Comparison of ENCODE assay signal across 7 mouse cellular contexts in the genomic region with DNA sequence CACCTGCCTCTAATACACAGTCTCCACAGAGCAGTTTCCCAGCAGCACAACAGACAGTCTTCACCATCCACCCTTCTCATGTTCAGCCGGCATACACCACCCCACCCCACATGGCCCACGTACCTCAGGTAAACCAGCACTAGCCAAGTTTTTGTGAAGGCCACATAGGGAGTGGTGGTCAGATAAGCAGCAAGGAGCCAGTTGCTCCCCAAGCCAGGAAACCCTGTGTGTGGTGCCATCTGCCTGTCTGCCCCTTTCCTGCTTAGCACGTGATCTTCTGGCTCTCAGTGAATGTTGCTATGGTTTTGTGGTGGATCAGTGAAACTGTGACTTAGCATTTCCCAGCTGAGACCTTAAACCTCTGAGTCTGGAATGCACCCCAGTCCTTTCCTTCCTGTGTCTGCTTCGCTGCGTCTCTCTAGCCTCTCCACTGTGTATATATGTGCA. TPM values are rescaled to one million over a fixed set of nuclear protein-coding genes. Genes with fewer than 3 reads are reported as not detected.
DNase-seq lines count a peak whose midpoint lies in the region; ATAC-seq lines count a peak whose summit lies in the region.

No protein-coding gene starts in this region.

- no peak for ATAC-seq in kidney, embryonic 16.5 days (ENCODE audit: low FRiP score, low TSS enrichment)
- peak; percentile 16 for ATAC-seq in liver, embryonic 12.5 days

- no peak overlapping the region for H3K4me3 ChIP-seq in kidney, embryonic 16.5 days (ENCODE audit: low read length)
- H3K4me3 ChIP-seq in liver, embryonic 12.5 days = no peak overlapping the region

- DNase-seq in kidney, postnatal 4 days = no peak
- peak; percentile 33 for DNase-seq in T-cell, adult 2 months (ENCODE audit: low spot score)
- peak; percentile 57 to 62 for DNase-seq in cerebellum, adult 18-20 months
- DNase-seq in right cerebral cortex, postnatal 25 days = no peak
- no peak for DNase-seq in kidney, adult 9 months

- no peaks in the 10 kb centered on the region for H3K9me3 ChIP-seq in kidney, embryonic 16.5 days (ENCODE audit: low read length)
- H3K9me3 ChIP-seq in liver, embryonic 12.5 days (replicated peaks) = no peaks in the 10 kb centered on the region

- no peak overlapping the region for H3K4me2 ChIP-seq in kidney, embryonic 16.5 days (replicated peaks; ENCODE audit: low read depth, low read length)
- no peak overlapping the region for H3K4me2 ChIP-seq in liver, embryonic 12.5 days

- H3K36me3 ChIP-seq in kidney, embryonic 16.5 days (ENCODE audit: insufficient read depth, low read length) = peaks cover 60% of the 10 kb centered on the region
- H3K36me3 ChIP-seq in liver, embryonic 12.5 days = peaks cover 93% of the 10 kb centered on the region

- peak overlapping the region; percentile 20; the same call in 1 of the 2 replicates for H3K27ac ChIP-seq in kidney, embryonic 16.5 days (ENCODE audit: low read length)
- 0 out of 2 replicates have a peak overlapping the region, but pooled peaks have one; percentile 32 for H3K27ac ChIP-seq in liver, embryonic 12.5 days

- no peaks in the 10 kb centered on the region for H3K27me3 ChIP-seq in kidney, embryonic 16.5 days (ENCODE audit: insufficient read depth, low read length)
- H3K27me3 ChIP-seq in liver, embryonic 12.5 days (replicated peaks) = no peaks in the 10 kb centered on the region

- no peak overlapping the region for H3K9ac ChIP-seq in kidney, embryonic 16.5 days (replicated peaks; ENCODE audit: low read length)
- H3K9ac ChIP-seq in liver, embryonic 12.5 days = 0 out of 2 replicates have a peak overlapping the region, but pooled peaks have one; percentile 13

- H3K4me1 ChIP-seq in kidney, embryonic 16.5 days (ENCODE audit: insufficient read depth, low read length) = no peaks in the 10 kb centered on the region; the same call in 1 of the 2 replicates
- H3K4me1 ChIP-seq in liver, embryonic 12.5 days = peaks cover 24% of the 10 kb centered on the region

- 87% methylated on average over 5 of the region's 5 CpGs for WGBS in kidney, embryonic 16.5 days
- 66% methylated on average over 5 of the region's 5 CpGs for WGBS in liver, embryonic 12.5 days (ENCODE audit: insufficient replicate concordance)

RNA-seq across cellular contexts. Expression of a gene that starts 25.9 kb away (rescaled TPM):
- polyA plus RNA-seq in kidney, embryonic 16.5 days (2015; fragmentation: Nextera tagmentation; extraction: Ambion mirVana) = 17.4 and 17.8 TPM in 2 replicates
- polyA plus RNA-seq in liver, embryonic 12.5 days (2016; fragmentation: Nextera tagmentation; extraction: Ambion mirVana) = 13.0 TPM in 2 replicates

RNA-seq across cellular contexts. Expression of a gene that starts 37.3 kb away (rescaled TPM):
- polyA plus RNA-seq in kidney, embryonic 16.5 days (2015; fragmentation: Nextera tagmentation; extraction: Ambion mirVana) = 28.9 and 33.2 TPM in 2 replicates
- polyA plus RNA-seq in liver, embryonic 12.5 days (2016; fragmentation: Nextera tagmentation; extraction: Ambion mirVana) = 6.6 and 7.3 TPM in 2 replicates

Comparison
In these comparisons a context has a peak if more than half of its experiments do, and no peak if none do; other contexts are left out.
1. DNase-seq: peak in T-cell, adult 2 months (single experiment) and cerebellum, adult 18-20 months (2 of 2); none in kidney, postnatal 4 days (0 of 2), right cerebral cortex, postnatal 25 days (single experiment) and kidney, adult 9 months (single experiment).